Mouse (Mus musculus) forebrain, postnatal 0 days (tissue): ENCODE measurements at regions not wholly inside any gene's neighbourhood (a gene's known extent, or its start where the extent isn't known, plus 50 kb on each side); places are given as distances from the start of the nearest gene placed in this dataset.

Source experiments
- ATAC-seq: fragments of 200-750 bp; cut with Nextera tagmentation; 2 replicates; pipeline ENCODE4 v1.8.0; 2017; ENCODE audit warnings: mild to moderate bottlenecking, moderate library complexity
- DNase-seq: peaks from one replicate; pipeline ENCODE4 v3.0.0-alpha.2; 2015
- H3K27ac ChIP-seq: fragments of 300-500 bp; sonication (generic); 2 replicates; pipeline ENCODE4 v1.5.1; 2014; ENCODE audit warnings: low read depth, mild to moderate bottlenecking, antibody characterized with exemption, low read length, moderate library complexity, mixed read lengths
- H3K27me3 ChIP-seq: fragments of 300-500 bp; sonication (generic); 2 replicates; pipeline ENCODE4 v1.6.1; 2014; ENCODE audit warnings: mild to moderate bottlenecking, low read length, mixed read lengths; ENCODE audit not compliant: insufficient read depth
- H3K36me3 ChIP-seq: fragments of 300-500 bp; sonication (generic); 2 replicates; pipeline ENCODE4 v1.6.1; 2014; ENCODE audit warnings: mild to moderate bottlenecking, moderate library complexity; ENCODE audit not compliant: insufficient read depth
- H3K4me1 ChIP-seq: fragments of 300-500 bp; sonication (generic); 2 replicates; pipeline ENCODE4 v1.6.1; 2014; ENCODE audit warnings: antibody characterized with exemption; ENCODE audit not compliant: insufficient read depth
- H3K4me2 ChIP-seq: fragments of 300-500 bp; sonication (generic); 2 replicates; pipeline ENCODE4 v1.6.1; 2014; ENCODE audit warnings: low read depth, mild to moderate bottlenecking, moderate library complexity
- H3K4me3 ChIP-seq: fragments of 300-500 bp; sonication (generic); 2 replicates; pipeline ENCODE4 v1.5.1; 2014; ENCODE audit warnings: low read depth, low read length, mixed read lengths
- H3K9ac ChIP-seq: fragments of 300-500 bp; sonication (generic); 2 replicates; pipeline ENCODE4 v1.6.1; 2014; ENCODE audit warnings: mild to moderate bottlenecking
- H3K9me3 ChIP-seq: fragments of 300-500 bp; sonication (generic); 2 replicates; pipeline ENCODE4 v1.6.1; 2016; ENCODE audit warnings: low read length
- CTCF ChIP-seq: sonication (generic); IDR thresholded peaks from 2 replicates; pipeline ENCODE4 v1.5.1; 2016; ENCODE audit warnings: antibody characterized with exemption, control low read depth, low read depth
- WGBS: fragments of 180-500 bp; shearing (Covaris S2); extraction: QIAGEN DNeasy Blood & Tissue Kit; methylation state at CpG from one replicate; pipeline ENCODE4 v1.1.7; 2014; 5-methylcytosine and 5-hydroxymethylcytosine counted together

GRCm38 (mm10) chr15:37166744-37167143, 159.2 kb upstream of the Zfp706 start:
- Histone ChIP-seq H3K9ac (no peak overlapping the region), H3K4me2 (no peak overlapping the region), H3K27ac (no peak overlapping the region), H3K4me1 (no peaks in the 10 kb centered on the region), H3K36me3 (no peaks in the 10 kb centered on the region), H3K27me3 (no peaks in the 10 kb centered on the region), H3K9me3 (no peaks in the 10 kb centered on the region), H3K4me3 (no peak overlapping the region)
- 84% methylated on average over 3 of the region's 3 CpGs for WGBS
- no peak for TF ChIP-seq CTCF
- no peak for ATAC-seq
- no peak for DNase-seq

DNA sequence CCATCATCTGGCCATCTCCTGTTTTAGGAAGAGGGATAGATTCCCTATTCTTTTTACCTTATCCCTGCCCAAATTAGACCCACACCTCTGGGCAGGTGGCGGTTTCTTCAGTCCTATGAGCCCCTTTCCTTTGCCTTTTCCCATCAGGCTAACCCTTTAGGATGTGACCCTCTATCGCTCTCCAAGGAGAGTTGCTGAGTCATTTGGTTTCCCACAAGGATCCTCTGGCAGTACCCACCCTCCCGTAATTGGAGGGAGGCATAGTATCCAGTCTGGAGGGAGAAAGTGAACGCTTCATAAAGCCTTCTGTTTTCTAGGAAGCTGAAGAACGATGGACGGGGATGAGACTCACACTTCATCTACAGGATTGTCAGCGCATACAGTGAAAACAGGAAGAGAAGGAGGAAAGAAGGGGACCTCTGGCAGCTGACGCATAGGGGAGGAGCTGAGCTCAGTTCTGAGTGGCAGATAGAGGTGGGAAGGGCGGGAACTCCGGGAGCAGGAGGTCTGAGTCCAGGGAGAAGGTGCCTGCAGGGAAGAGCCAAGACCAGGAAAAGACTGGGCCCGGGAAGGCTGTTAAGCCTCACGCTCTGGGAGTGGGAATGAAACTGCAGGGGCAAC, 158.4 kb upstream of the Zfp706 start:
- DNase-seq (no peak), ATAC-seq (0 out of 2 replicates have a peak, but pooled peaks have one; percentile 25)
- no peaks in the 10 kb centered on the region for H3K36me3 ChIP-seq
- no peak overlapping the region for H3K9ac ChIP-seq
- no peaks in the 10 kb centered on the region for H3K4me1 ChIP-seq
- WGBS: 30% methylated on average over 12 of the region's 12 CpGs
- no peak overlapping the region for H3K27ac ChIP-seq
- H3K4me3 ChIP-seq: no peak overlapping the region
- H3K4me2 ChIP-seq: no peak overlapping the region
- H3K27me3 ChIP-seq: no peaks in the 10 kb centered on the region
- no peaks in the 10 kb centered on the region for H3K9me3 ChIP-seq
- no peak for TF ChIP-seq CTCF

DNA sequence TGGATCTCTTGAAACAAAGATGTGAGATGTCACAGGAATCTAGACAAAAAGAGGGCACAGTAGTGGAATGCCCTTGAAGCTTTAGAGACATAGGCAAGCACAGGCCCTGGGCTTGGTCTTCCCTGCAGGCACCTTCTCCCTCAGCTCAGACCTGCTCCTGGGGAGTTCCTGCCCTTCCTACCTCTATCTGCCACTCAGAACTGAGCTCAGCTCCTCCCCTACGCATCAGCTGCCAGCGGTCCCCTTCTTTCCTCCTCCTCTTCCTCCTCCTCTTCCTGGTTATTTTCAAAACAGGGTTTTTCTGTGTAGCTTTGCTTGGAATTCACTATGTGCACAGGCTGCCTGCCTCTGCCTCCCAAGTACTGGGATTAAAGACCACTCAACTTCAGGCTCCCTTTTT, 157.6 kb upstream of the Zfp706 start:
- Histone ChIP-seq H3K9ac (no peak overlapping the region), H3K27me3 (no peaks in the 10 kb centered on the region), H3K36me3 (no peaks in the 10 kb centered on the region), H3K4me3 (no peak overlapping the region), H3K4me1 (no peaks in the 10 kb centered on the region), H3K27ac (no peak overlapping the region), H3K4me2 (no peak overlapping the region), H3K9me3 (no peaks in the 10 kb centered on the region)
- no peak for DNase-seq
- TF ChIP-seq CTCF: no peak
- no peak for ATAC-seq
- WGBS: 53% methylated on average over 2 of the region's 2 CpGs

DNA sequence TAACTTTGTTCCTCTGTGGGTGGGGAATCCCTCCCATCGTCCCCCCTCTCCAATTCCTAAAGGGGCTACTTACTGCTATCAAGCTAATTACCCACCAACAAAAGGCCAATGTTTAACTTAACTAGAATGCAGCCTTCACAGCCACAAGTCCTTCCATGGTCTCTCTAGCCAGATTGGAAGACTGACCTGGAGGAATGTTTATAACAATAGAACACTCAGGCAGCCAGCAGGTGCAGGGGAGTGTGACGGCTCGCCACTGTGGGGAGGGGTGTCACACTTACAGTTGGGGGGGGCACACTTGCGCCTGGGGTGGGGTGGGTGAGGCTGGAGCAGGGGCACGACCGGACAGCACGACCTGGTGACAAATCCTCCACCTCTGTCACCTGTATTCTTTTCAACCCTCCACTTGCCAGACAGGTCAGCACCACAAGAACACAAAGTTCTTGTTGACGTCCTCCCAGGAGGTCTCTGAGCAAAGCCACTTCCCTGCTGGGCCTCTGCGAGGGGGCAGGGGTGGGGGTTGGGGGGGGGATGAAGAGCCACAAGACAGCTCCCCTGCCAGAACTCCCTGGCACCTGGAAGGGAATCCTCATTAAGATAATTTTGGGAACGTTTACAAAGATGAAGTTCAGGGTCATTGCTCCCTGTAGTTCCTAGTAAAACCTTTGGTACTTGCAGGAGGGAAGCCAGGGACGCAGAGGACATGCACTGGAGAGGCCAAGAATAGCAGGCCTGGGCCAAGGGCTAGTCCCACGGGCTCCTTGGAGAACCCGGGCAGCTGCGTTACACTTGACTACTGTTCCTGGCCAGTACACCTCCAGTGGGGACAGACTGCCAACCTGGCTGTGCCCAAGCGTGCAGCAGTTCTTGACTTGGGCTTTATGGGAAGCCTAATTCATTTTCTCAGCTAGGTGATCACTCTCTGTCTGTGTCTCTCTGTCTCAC, 156.9 kb upstream of the Zfp706 start:
- H3K4me3 ChIP-seq: no peak overlapping the region
- ATAC-seq (no peak), DNase-seq (no peak)
- no peaks in the 10 kb centered on the region for H3K36me3 ChIP-seq
- no peak for TF ChIP-seq CTCF
- H3K27me3 ChIP-seq: no peaks in the 10 kb centered on the region
- no peaks in the 10 kb centered on the region for H3K9me3 ChIP-seq
- no peak overlapping the region for H3K9ac ChIP-seq
- 29% methylated on average over 15 of the region's 15 CpGs for WGBS
- H3K4me1 ChIP-seq: no peaks in the 10 kb centered on the region
- no peak overlapping the region for H3K27ac ChIP-seq
- no peak overlapping the region for H3K4me2 ChIP-seq

DNA sequence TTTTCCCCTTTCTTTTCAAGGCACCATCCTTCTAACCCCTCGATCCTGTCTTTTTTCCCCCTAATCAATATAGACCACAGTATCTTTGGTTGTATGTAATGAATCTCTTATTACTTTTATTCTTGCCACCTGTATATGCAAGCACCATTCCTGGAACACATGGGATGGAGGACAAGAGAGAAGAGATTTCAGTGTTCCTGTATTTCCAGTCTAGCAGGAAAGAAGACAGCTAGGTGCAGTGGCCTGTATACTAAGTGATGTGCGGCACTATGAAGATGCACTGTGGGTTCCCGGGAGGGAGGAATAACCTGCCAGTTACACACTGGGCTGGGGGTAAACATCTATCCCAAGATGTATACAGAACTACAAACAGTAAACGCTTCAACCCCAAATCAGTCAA, 152.4 kb upstream of the Zfp706 start:
- H3K27ac ChIP-seq: no peak overlapping the region
- H3K27me3 ChIP-seq: no peaks in the 10 kb centered on the region
- WGBS: 81% methylated on average over 4 of the region's 4 CpGs
- H3K9me3 ChIP-seq: no peaks in the 10 kb centered on the region
- H3K9ac ChIP-seq: no peak overlapping the region
- no peak for ATAC-seq
- H3K4me3 ChIP-seq: no peak overlapping the region
- H3K36me3 ChIP-seq: no peaks in the 10 kb centered on the region
- H3K4me2 ChIP-seq: no peak overlapping the region
- DNase-seq: no peak
- H3K4me1 ChIP-seq: no peaks in the 10 kb centered on the region
- no peak for TF ChIP-seq CTCF

DNA sequence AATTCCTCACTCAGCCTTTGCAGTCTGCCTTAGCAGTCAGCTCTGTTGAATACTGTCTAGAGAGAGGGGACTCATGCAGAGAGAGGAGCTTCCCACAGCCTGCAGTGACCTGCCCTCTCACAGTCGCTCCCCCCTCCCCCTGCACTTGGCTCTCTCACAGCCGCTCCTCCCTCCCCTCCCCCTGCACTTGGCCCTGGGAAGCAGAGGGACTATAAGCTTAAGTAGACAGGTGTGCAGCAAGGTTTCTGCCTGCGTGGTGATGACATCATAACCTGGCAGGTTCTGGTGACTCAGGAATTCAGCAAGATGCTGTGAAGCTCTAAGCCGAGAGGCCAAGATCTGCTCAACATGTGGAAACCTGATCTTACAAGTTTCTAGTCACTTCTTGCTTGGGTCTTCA, 151.8 kb upstream of the Zfp706 start:
- Histone ChIP-seq H3K4me3 (no peak overlapping the region), H3K4me1 (no peaks in the 10 kb centered on the region), H3K9me3 (no peaks in the 10 kb centered on the region), H3K4me2 (no peak overlapping the region), H3K36me3 (no peaks in the 10 kb centered on the region), H3K9ac (no peak overlapping the region), H3K27me3 (no peaks in the 10 kb centered on the region), H3K27ac (no peak overlapping the region)
- DNase-seq: no peak
- 20% methylated on average over 4 of the region's 4 CpGs for WGBS
- no peak for ATAC-seq
- TF ChIP-seq CTCF: no peak

DNA sequence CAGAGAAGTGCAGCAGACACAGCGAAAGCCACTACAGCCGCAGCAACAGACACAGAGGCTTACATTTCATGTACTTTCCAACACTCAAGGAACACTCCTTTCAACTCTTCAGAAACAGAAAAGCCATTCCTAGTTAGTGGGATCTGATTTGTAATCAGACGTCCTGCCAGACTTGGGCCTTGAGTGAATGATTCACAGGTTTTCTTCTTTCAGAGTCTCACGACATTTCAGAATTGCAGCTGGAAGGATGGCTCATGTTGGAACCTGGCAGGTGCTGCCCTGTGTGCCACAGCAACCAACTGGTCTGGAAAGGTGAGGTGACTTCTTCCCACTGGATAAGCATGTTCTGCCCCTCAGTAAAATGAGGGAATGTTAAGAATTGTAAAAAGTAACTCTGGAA, 149.8 kb upstream of the Zfp706 start:
- H3K4me1 ChIP-seq: no peaks in the 10 kb centered on the region
- H3K9ac ChIP-seq: no peak overlapping the region
- TF ChIP-seq CTCF: no peak
- no peak overlapping the region for H3K4me2 ChIP-seq
- H3K36me3 ChIP-seq: no peaks in the 10 kb centered on the region
- H3K27me3 ChIP-seq: no peaks in the 10 kb centered on the region
- H3K4me3 ChIP-seq: no peak overlapping the region
- no peak for DNase-seq
- H3K27ac ChIP-seq: no peak overlapping the region
- no peaks in the 10 kb centered on the region for H3K9me3 ChIP-seq
- WGBS: 58% methylated on average over 4 of the region's 4 CpGs
- no peak for ATAC-seq
